Mouse (Mus musculus): ENCODE measurements around the gene Pramel6. TPM values are rescaled to one million over a fixed set of nuclear protein-coding genes. Genes with fewer than 3 reads are reported as not detected.
"Not testable (repeated sequence)": the region's sequence is repeated elsewhere in the genome, so short reads cannot be mapped to it uniquely, and the experiment has no call there.

Pramel6 gene
- not detected in 2 replicates for total RNA-seq (2014; rRNA removed)
- polyA plus RNA-seq (2015; fragmentation: Nextera tagmentation; extraction: Ambion mirVana): not detected in 2 replicates

GRCm38 (mm10) chr2:87506265-87506664, at the start of gene Pramel6:
Pramel6 (plus strand) TSS chr2:87506565.
- WGBS: 90% methylated on average over 6 of the region's 6 CpGs
- no peaks in the 10 kb centered on the region for H3K9me3 ChIP-seq (ENCODE audit: low read length)
- no peaks in the 10 kb centered on the region for H3K36me3 ChIP-seq (ENCODE audit: insufficient read depth, low read length)
- H3K9ac ChIP-seq (replicated peaks; ENCODE audit: low read length): no peak within 1 kb of the TSS
- no peak within 1 kb of the TSS for H3K4me3 ChIP-seq (ENCODE audit: low read length)
- no peak within 1 kb of the TSS for H3K4me2 ChIP-seq (ENCODE audit: low read depth, low read length)
- ATAC-seq (no peak), DNase-seq (ENCODE audit: low spot score) (no peak)
- no peak within 1 kb of the TSS for H3K27ac ChIP-seq
- TF ChIP-seq CTCF (IDR thresholded peaks at IDR 0.05; ENCODE audit: low read depth): no peak
- no peaks in the 10 kb centered on the region for H3K4me1 ChIP-seq (ENCODE audit: insufficient read depth, low read length)
- no peaks in the 10 kb centered on the region for H3K27me3 ChIP-seq (ENCODE audit: insufficient read depth, low read length)

- no peak for ATAC-seq
- Histone ChIP-seq H3K27me3 (ENCODE audit: insufficient read depth, low read length) (no peaks in the 10 kb centered on the region), H3K27ac (no peak overlapping the region), H3K36me3 (ENCODE audit: insufficient read depth, low read length) (no peaks in the 10 kb centered on the region), H3K9ac (replicated peaks; ENCODE audit: low read length) (no peak overlapping the region), H3K4me1 (ENCODE audit: insufficient read depth, low read length) (no peaks in the 10 kb centered on the region), H3K4me3 (ENCODE audit: low read length) (no peak overlapping the region), H3K4me2 (ENCODE audit: low read depth, low read length) (no peak overlapping the region), H3K9me3 (ENCODE audit: low read length) (no peaks in the 10 kb centered on the region)
- 92% methylated on average over 4 of the region's 4 CpGs for WGBS
- TF ChIP-seq CTCF (IDR thresholded peaks at IDR 0.05; ENCODE audit: low read depth): no peak
- no peak for DNase-seq (ENCODE audit: low spot score)
Observed at GRCm38 (mm10) chr2:87461769-87462168, 44.6 kb upstream of the Pramel6 start.

- Histone ChIP-seq H3K9me3 (ENCODE audit: low read length) (no peaks in the 10 kb centered on the region), H3K27me3 (ENCODE audit: insufficient read depth, low read length) (no peaks in the 10 kb centered on the region), H3K4me3 (ENCODE audit: low read length) (no peak overlapping the region), H3K27ac (no peak overlapping the region), H3K4me1 (ENCODE audit: insufficient read depth, low read length) (no peaks in the 10 kb centered on the region), H3K4me2 (ENCODE audit: low read depth, low read length) (no peak overlapping the region), H3K36me3 (ENCODE audit: insufficient read depth, low read length) (no peaks in the 10 kb centered on the region), H3K9ac (replicated peaks; ENCODE audit: low read length) (no peak overlapping the region)
- TF ChIP-seq CTCF (IDR thresholded peaks at IDR 0.05; ENCODE audit: low read depth): 0 out of 2 replicates have a peak, but pooled peaks have one; percentile 23
- ATAC-seq (no peak), DNase-seq (ENCODE audit: low spot score) (peak; percentile 4)
Observed at GRCm38 (mm10) chr2:87480207-87480606, 26.2 kb upstream of the Pramel6 start.

- no peak for TF ChIP-seq CTCF (IDR thresholded peaks at IDR 0.05; ENCODE audit: low read depth)
- WGBS: 89% methylated on average over 4 of the region's 4 CpGs
- no peak overlapping the region for H3K9ac ChIP-seq (replicated peaks; ENCODE audit: low read length)
Observed at GRCm38 (mm10) chr2:87481158-87481557, 25.2 kb upstream of the Pramel6 start.

GRCm38 (mm10) chr2:87482276-87482675, 24.1 kb upstream of the Pramel6 start:
- H3K4me3 ChIP-seq (ENCODE audit: low read length): no peak overlapping the region
- 79% methylated on average over 2 of the region's 2 CpGs for WGBS
- no peak for TF ChIP-seq CTCF (IDR thresholded peaks at IDR 0.05; ENCODE audit: low read depth)
- ATAC-seq: no peak
- no peaks in the 10 kb centered on the region for H3K4me1 ChIP-seq (ENCODE audit: insufficient read depth, low read length)
- no peaks in the 10 kb centered on the region for H3K27me3 ChIP-seq (ENCODE audit: insufficient read depth, low read length)
- no peak overlapping the region for H3K27ac ChIP-seq
- H3K9ac ChIP-seq (replicated peaks; ENCODE audit: low read length): no peak overlapping the region
- H3K4me2 ChIP-seq (ENCODE audit: low read depth, low read length): no peak overlapping the region
- H3K36me3 ChIP-seq (ENCODE audit: insufficient read depth, low read length): no peaks in the 10 kb centered on the region
- DNase-seq (ENCODE audit: low spot score): no peak
- H3K9me3 ChIP-seq (ENCODE audit: low read length): no peaks in the 10 kb centered on the region

More at GRCm38 (mm10) chr2:87481158-87481557, 25.2 kb upstream of the Pramel6 start:
- H3K27ac ChIP-seq: no peak overlapping the region
- no peaks in the 10 kb centered on the region for H3K27me3 ChIP-seq (ENCODE audit: insufficient read depth, low read length)
- no peak overlapping the region for H3K4me3 ChIP-seq (ENCODE audit: low read length)
- DNase-seq (ENCODE audit: low spot score): no peak
- H3K4me2 ChIP-seq (ENCODE audit: low read depth, low read length): no peak overlapping the region
- H3K9me3 ChIP-seq (ENCODE audit: low read length): no peaks in the 10 kb centered on the region
- no peaks in the 10 kb centered on the region for H3K4me1 ChIP-seq (ENCODE audit: insufficient read depth, low read length)
- no peak for ATAC-seq
- no peaks in the 10 kb centered on the region for H3K36me3 ChIP-seq (ENCODE audit: insufficient read depth, low read length)

GRCm38 (mm10) chr2:87496993-87497392, 9.4 kb upstream of the Pramel6 start, which contains the start of gene Pramel7:
Pramel7 (minus strand) TSS chr2:87497093.
- 100% methylated on average over 3 of the region's 5 CpGs for WGBS
- H3K4me2 ChIP-seq (ENCODE audit: low read depth, low read length); H3K27ac ChIP-seq; H3K27me3 ChIP-seq (ENCODE audit: insufficient read depth, low read length); DNase-seq (ENCODE audit: low spot score); H3K9me3 ChIP-seq (ENCODE audit: low read length); H3K9ac ChIP-seq (replicated peaks; ENCODE audit: low read length); H3K36me3 ChIP-seq (ENCODE audit: insufficient read depth, low read length); H3K4me1 ChIP-seq (ENCODE audit: insufficient read depth, low read length); ATAC-seq; H3K4me3 ChIP-seq (ENCODE audit: low read length): not testable (repeated sequence)

GRCm38 (mm10) chr2:87515046-87515445, 8.7 kb downstream of the Pramel6 start:
- Histone ChIP-seq H3K9me3 (ENCODE audit: low read length) (no peaks in the 10 kb centered on the region), H3K27ac (no peak overlapping the region), H3K36me3 (ENCODE audit: insufficient read depth, low read length) (no peaks in the 10 kb centered on the region), H3K4me2 (ENCODE audit: low read depth, low read length) (no peak overlapping the region), H3K4me1 (ENCODE audit: insufficient read depth, low read length) (no peaks in the 10 kb centered on the region), H3K27me3 (ENCODE audit: insufficient read depth, low read length) (no peaks in the 10 kb centered on the region), H3K4me3 (ENCODE audit: low read length) (no peak overlapping the region), H3K9ac (replicated peaks; ENCODE audit: low read length) (no peak overlapping the region)
- WGBS: 89% methylated on average over 2 of the region's 2 CpGs
- no peak for DNase-seq (ENCODE audit: low spot score)
- no peak for ATAC-seq
- no peak for TF ChIP-seq CTCF (IDR thresholded peaks at IDR 0.05; ENCODE audit: low read depth)
